Mouse (Mus musculus): ENCODE results near the gene Cln5. TPM values are rescaled to one million over a fixed set of nuclear protein-coding genes. Genes with fewer than 3 reads are reported as not detected.

Gene Cln5
- total and polyA plus RNA-seq, 2 experiments from 2014 or later: 14.7 to 21.8 TPM

DNA sequence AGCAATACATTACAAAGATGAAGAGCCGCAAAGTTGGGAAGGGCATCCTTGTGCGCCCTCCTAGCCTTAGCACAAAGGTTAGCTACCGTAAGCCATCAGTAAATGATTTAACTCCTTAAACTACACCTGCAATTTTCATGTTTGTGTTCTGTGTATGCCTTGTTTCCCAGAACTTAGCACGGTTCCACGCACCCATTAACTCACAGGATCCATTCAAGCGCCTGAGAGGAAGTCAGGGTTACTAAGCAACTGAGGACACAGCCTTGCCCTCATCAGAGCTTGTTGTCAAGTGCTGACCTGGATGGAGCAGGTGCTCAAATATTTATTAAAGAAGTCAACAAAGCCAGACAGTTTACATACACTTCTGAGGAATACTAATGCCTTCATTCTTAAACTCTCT, 32.2 kb downstream of the Cln5 start:
- Histone ChIP-seq H3K4me2 (ENCODE audit: low read depth, low read length) (no peak overlapping the region), H3K9ac (replicated peaks; ENCODE audit: low read depth, low read length) (no peak overlapping the region), H3K4me1 (ENCODE audit: control insufficient read depth, insufficient read depth) (peaks cover 8% of the 10 kb centered on the region), H3K4me3 (ENCODE audit: low read depth, low read length) (no peak overlapping the region), H3K27me3 (ENCODE audit: control insufficient read depth, insufficient read depth, low read length) (no peaks in the 10 kb centered on the region), H3K36me3 (replicated peaks; ENCODE audit: control insufficient read depth, insufficient read depth, low read length) (no peaks in the 10 kb centered on the region), H3K9me3 (replicated peaks; ENCODE audit: control insufficient read depth, low read length) (no peaks in the 10 kb centered on the region), H3K27ac (ENCODE audit: low read depth) (no peak overlapping the region)
- DNase-seq (ENCODE audit: low spot score): no peak
- 78% methylated on average over 6 of the region's 6 CpGs for WGBS
- TF ChIP-seq CTCF (IDR thresholded peaks at IDR 0.05; ENCODE audit: low read depth): no peak
- no peak for TF ChIP-seq EP300 (IDR thresholded peaks at IDR 0.05; ENCODE audit: low read depth)
- ATAC-seq (ENCODE audit: insufficient read depth, low read depth): no peak

- H3K9ac ChIP-seq (replicated peaks; ENCODE audit: low read depth, low read length): no peak overlapping the region
- no peak for ATAC-seq (ENCODE audit: insufficient read depth, low read depth)
- H3K36me3 ChIP-seq (replicated peaks; ENCODE audit: control insufficient read depth, insufficient read depth, low read length): no peaks in the 10 kb centered on the region
- no peak overlapping the region for H3K27ac ChIP-seq (ENCODE audit: low read depth)
- H3K4me2 ChIP-seq (ENCODE audit: low read depth, low read length): no peak overlapping the region
- TF ChIP-seq CTCF (IDR thresholded peaks at IDR 0.05; ENCODE audit: low read depth): no peak
- H3K27me3 ChIP-seq (ENCODE audit: control insufficient read depth, insufficient read depth, low read length): no peaks in the 10 kb centered on the region
- H3K9me3 ChIP-seq (replicated peaks; ENCODE audit: control insufficient read depth, low read length): no peaks in the 10 kb centered on the region
- no peak overlapping the region for H3K4me3 ChIP-seq (ENCODE audit: low read depth, low read length)
- peaks cover 5% of the 10 kb centered on the region for H3K4me1 ChIP-seq (ENCODE audit: control insufficient read depth, insufficient read depth)
- no peak for DNase-seq (ENCODE audit: low spot score)
- WGBS: 75% methylated on average over 10 of the region's 10 CpGs
Measured at GRCm38 (mm10) chr14:103102731-103103335, 32.8 kb downstream of the Cln5 start.

- TF ChIP-seq CTCF (IDR thresholded peaks at IDR 0.05; ENCODE audit: low read depth) (no peak), EP300 (IDR thresholded peaks at IDR 0.05; ENCODE audit: low read depth) (no peak)
- Histone ChIP-seq H3K4me3 (ENCODE audit: low read depth, low read length) (no peak overlapping the region), H3K36me3 (replicated peaks; ENCODE audit: control insufficient read depth, insufficient read depth, low read length) (no peaks in the 10 kb centered on the region), H3K9me3 (replicated peaks; ENCODE audit: control insufficient read depth, low read length) (no peaks in the 10 kb centered on the region), H3K27ac (ENCODE audit: low read depth) (no peak overlapping the region), H3K4me1 (ENCODE audit: control insufficient read depth, insufficient read depth) (no peaks in the 10 kb centered on the region), H3K9ac (replicated peaks; ENCODE audit: low read depth, low read length) (no peak overlapping the region), H3K27me3 (ENCODE audit: control insufficient read depth, insufficient read depth, low read length) (no peaks in the 10 kb centered on the region), H3K4me2 (ENCODE audit: low read depth, low read length) (no peak overlapping the region)
- no peak for DNase-seq (ENCODE audit: low spot score)
- ATAC-seq (ENCODE audit: insufficient read depth, low read depth): no peak
- WGBS: 93% methylated on average over 2 of the region's 2 CpGs
Measured at GRCm38 (mm10) chr14:103106301-103106700, 36.3 kb downstream of the Cln5 start.

DNA sequence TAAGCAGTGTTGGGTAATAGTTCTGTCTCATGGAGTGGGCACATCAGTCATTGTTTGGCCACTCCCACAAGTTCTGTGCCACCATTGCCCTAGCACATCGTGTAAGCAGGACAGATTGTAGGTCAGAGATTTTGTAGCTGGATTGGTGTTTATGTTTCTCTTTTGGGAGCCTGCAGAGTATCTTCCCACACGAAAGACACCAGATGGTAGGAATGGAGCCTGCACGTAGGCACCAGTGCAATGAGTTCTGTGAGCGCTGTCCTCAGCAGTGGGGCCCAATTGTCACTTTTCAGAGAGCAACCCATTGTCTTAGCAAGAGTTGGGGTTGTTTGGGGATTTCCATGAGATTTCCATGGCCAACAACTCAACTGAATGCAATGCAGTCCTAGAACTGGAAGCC, 40.0 kb downstream of the Cln5 start:
- H3K36me3 ChIP-seq (replicated peaks; ENCODE audit: control insufficient read depth, insufficient read depth, low read length): peaks cover 20% of the 10 kb centered on the region
- WGBS: 89% methylated on average over 4 of the region's 4 CpGs
- no peak overlapping the region for H3K9ac ChIP-seq (replicated peaks; ENCODE audit: low read depth, low read length)
- no peak overlapping the region for H3K27ac ChIP-seq (ENCODE audit: low read depth)
- no peaks in the 10 kb centered on the region for H3K9me3 ChIP-seq (replicated peaks; ENCODE audit: control insufficient read depth, low read length)
- H3K4me2 ChIP-seq (ENCODE audit: low read depth, low read length): no peak overlapping the region
- H3K4me1 ChIP-seq (ENCODE audit: control insufficient read depth, insufficient read depth): no peaks in the 10 kb centered on the region
- no peak for ATAC-seq (ENCODE audit: insufficient read depth, low read depth)
- no peak for TF ChIP-seq EP300 (IDR thresholded peaks at IDR 0.05; ENCODE audit: low read depth)
- TF ChIP-seq CTCF (IDR thresholded peaks at IDR 0.05; ENCODE audit: low read depth): no peak
- H3K4me3 ChIP-seq (ENCODE audit: low read depth, low read length): no peak overlapping the region
- H3K27me3 ChIP-seq (ENCODE audit: control insufficient read depth, insufficient read depth, low read length): no peaks in the 10 kb centered on the region
- no peak for DNase-seq (ENCODE audit: low spot score)

DNA sequence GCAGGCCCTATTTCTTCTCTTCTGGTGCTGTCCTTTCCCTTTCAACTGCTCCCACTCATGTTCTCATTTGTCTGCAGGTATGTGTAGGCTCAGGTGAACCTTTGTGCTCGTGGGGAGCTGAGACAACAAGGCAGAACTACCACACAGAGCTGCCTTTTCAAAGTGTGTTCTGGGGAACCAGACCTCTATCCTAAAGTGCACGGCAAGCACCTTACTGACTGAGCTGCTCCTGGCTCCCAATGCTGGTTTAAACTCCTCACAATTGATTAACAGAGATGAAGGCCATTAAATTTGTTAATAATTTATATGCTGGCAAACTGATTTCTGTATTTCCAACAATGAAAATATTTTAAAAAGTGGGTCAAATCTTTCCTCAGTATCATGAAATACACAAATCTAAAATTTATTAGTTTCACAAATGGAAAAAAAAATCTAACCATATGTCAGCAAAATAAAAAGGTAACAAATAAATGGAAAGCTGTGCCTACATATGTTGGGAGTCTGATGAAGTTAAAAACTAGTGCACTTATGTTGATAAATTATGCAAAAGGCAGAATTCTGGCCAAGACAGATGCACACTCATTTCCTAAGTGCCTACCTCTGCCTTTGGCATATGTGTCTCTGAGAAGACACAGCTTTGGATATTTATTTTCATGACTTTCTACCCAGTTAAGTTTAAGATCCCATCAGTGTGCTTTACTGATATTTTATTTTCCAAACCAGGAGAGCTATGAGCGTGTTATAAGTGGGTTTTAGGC, 42.8 kb downstream of the Cln5 start:
- TF ChIP-seq CTCF (IDR thresholded peaks at IDR 0.05; ENCODE audit: low read depth) (no peak), EP300 (IDR thresholded peaks at IDR 0.05; ENCODE audit: low read depth) (no peak)
- Histone ChIP-seq H3K27me3 (ENCODE audit: control insufficient read depth, insufficient read depth, low read length) (no peaks in the 10 kb centered on the region), H3K36me3 (replicated peaks; ENCODE audit: control insufficient read depth, insufficient read depth, low read length) (peaks cover 46% of the 10 kb centered on the region)

More for the DNA sequence above, 42.8 kb downstream of the Cln5 start:
- H3K9me3 ChIP-seq (replicated peaks; ENCODE audit: control insufficient read depth, low read length): no peaks in the 10 kb centered on the region
- H3K27ac ChIP-seq (ENCODE audit: low read depth): no peak overlapping the region
- H3K4me3 ChIP-seq (ENCODE audit: low read depth, low read length): no peak overlapping the region
- H3K4me1 ChIP-seq (ENCODE audit: control insufficient read depth, insufficient read depth): no peaks in the 10 kb centered on the region
- DNase-seq (ENCODE audit: low spot score) (no peak), ATAC-seq (ENCODE audit: insufficient read depth, low read depth) (no peak)
- no peak overlapping the region for H3K9ac ChIP-seq (replicated peaks; ENCODE audit: low read depth, low read length)
- WGBS: 93% methylated on average over 3 of the region's 3 CpGs
- H3K4me2 ChIP-seq (ENCODE audit: low read depth, low read length): no peak overlapping the region

All from heart, postnatal 0 days (tissue).